ENCODE assay signal across 1 mouse cellular context in genomic region chr7:3707027-3707426, GRCm38 (mm10).
TF ChIP-seq lines count a peak whose summit lies in the region.

No protein-coding gene starts in this region.

TF ChIP-seq in MEL, 35 proteins besides CTCF, POLR2A, EP300 and RAD21 (continued from another document):
- TF ChIP-seq MAFK (IDR thresholded peaks at IDR 0.05; ENCODE audit: borderline replicate concordance, low read depth, low read length) (peak; percentile 67), MAX (IDR thresholded peaks at IDR 0.05; ENCODE audit: low read length) (0 out of 2 replicates have a peak, but pooled peaks have one; percentile 49), ELF1 (IDR thresholded peaks at IDR 0.05; ENCODE audit: low read depth, low read length) (peak; percentile 77), HCFC1 (IDR thresholded peaks at IDR 0.05; ENCODE audit: low read depth, low read length) (peak; percentile 60), ETS1 (IDR thresholded peaks at IDR 0.05; ENCODE audit: low read depth, low read length) (peak; percentile 92), USF1 (IDR thresholded peaks at IDR 0.05; ENCODE audit: low read depth, low read length) (peak; percentile 84), NRF1 (IDR thresholded peaks at IDR 0.05; ENCODE audit: insufficient read depth, low read depth, low read length, poor library complexity, severe bottlenecking) (peak; percentile 14; the same call in 1 of the 2 replicates), RCOR1 (IDR thresholded peaks at IDR 0.05; ENCODE audit: low read depth, low read length) (peak; percentile 87)
TF ChIP-seq in MEL: peak in this region for 17.
